Mouse (Mus musculus): ENCODE measurements at regions not wholly inside any gene's neighbourhood (a gene's known extent, or its start where the extent isn't known, plus 50 kb on each side); places are given as distances from the start of the nearest gene placed in this dataset.

DNA sequence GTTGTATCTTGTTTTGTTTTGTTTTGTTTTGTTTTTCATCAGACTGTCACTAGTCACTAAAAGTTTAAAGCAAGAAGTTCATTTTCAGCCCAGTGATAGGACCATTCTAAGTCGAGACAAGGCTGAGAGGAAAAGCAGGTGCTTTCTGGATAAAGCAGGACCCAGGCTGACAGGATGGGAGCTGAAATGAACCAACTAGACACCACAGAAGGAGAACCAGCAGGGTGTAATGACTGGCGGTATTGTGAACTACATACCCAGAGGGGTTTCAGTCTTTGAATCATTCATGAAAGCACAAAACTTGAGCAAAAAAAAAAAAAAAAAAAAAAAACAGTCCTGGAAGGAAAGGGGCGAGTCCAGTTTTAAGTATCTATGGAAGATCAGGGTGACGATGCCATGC is 75.9 kb upstream of the Tenm4 start:
- no peak for ATAC-seq
- WGBS, result 67% methylated on average over 4 of the region's 4 CpGs
- H3K4me2 ChIP-seq (ENCODE audit: low read length), result no peak overlapping the region
- no peaks in the 10 kb centered on the region for H3K36me3 ChIP-seq (ENCODE audit: control insufficient read depth, insufficient read depth, low read length)
- no peak overlapping the region for H3K4me3 ChIP-seq (ENCODE audit: low read depth, low read length)
- H3K27ac ChIP-seq (ENCODE audit: low read length), result no peak overlapping the region
- H3K9ac ChIP-seq (ENCODE audit: low read depth, low read length), result no peak overlapping the region
- H3K27me3 ChIP-seq (ENCODE audit: control insufficient read depth, insufficient read depth, low read depth, low read length), result no peaks in the 10 kb centered on the region
- H3K4me1 ChIP-seq (ENCODE audit: control insufficient read depth, insufficient read depth, low read length), result no peaks in the 10 kb centered on the region
- no peaks in the 10 kb centered on the region for H3K9me3 ChIP-seq (replicated peaks; ENCODE audit: control insufficient read depth, low read length, poor library complexity, severe bottlenecking)

DNA sequence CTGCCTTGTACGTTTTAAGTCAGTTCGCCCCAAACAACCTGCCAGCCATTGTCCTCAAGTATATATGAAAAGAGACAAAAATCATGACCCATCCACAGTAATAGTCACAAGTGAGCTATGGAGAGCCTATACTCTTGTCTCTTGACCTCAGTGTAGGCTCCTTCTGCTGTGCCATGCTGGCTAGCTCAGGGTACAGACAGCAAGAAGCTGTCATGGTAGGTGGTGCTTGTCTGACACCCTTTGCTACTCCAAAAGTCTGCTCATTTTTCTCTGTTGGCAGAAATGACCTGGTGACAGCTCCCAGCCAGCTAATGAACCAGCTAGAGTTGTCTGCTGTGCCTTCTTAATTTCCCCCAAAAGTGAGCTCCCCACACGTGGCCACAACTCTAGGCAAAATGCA is 75.3 kb upstream of the Tenm4 start:
- 85% methylated on average over 3 of the region's 3 CpGs for WGBS
- H3K27ac ChIP-seq (ENCODE audit: low read length), result no peak overlapping the region
- no peak for ATAC-seq

DNA sequence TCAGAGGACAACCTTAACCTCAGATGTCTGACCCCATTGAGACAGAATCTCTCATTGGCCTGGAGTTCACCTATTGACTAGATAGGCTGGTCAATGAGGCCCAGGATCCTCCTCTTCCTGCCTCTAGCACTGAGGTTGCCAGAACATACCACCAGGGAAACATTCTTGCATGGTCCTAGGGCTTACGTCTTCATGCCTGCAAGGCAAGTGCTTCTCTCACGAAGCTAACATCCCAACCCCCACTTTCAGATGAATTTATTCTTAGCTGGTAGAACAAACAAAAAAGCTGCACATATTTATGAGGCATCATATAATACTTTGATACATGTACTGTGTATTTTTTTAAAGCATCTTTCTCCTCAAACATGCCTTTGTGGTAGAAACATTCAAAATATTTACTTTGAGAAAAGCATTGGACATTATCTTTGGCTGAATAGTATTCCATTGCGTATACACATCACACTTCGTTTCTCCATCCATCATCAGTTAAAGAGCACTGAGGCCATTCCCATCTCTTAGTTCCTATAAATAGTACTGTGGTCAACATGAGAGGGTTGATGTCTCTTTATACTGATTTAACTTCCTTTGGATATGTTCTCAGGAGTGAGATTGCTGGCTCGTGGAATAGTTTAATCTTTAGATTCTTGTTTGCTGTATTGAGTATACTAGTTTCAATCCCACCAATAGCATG is 72.2 kb upstream of the Tenm4 start:
- Histone ChIP-seq H3K4me1 (ENCODE audit: control insufficient read depth, insufficient read depth, low read length) (no peaks in the 10 kb centered on the region), H3K4me2 (ENCODE audit: low read length) (no peak overlapping the region), H3K9me3 (replicated peaks; ENCODE audit: control insufficient read depth, low read length, poor library complexity, severe bottlenecking) (no peaks in the 10 kb centered on the region), H3K9ac (ENCODE audit: low read depth, low read length) (no peak overlapping the region), H3K27ac (ENCODE audit: low read length) (no peak overlapping the region), H3K27me3 (ENCODE audit: control insufficient read depth, insufficient read depth, low read depth, low read length) (no peaks in the 10 kb centered on the region), H3K4me3 (ENCODE audit: low read depth, low read length) (no peak overlapping the region), H3K36me3 (ENCODE audit: control insufficient read depth, insufficient read depth, low read length) (no peaks in the 10 kb centered on the region)
- no peak for ATAC-seq
- 90% methylated on average over 5 of the region's 5 CpGs for whole genome bisulfite sequencing

More for the DNA sequence above, 75.3 kb upstream of the Tenm4 start:
- Histone ChIP-seq H3K4me1 (ENCODE audit: control insufficient read depth, insufficient read depth, low read length) (no peaks in the 10 kb centered on the region), H3K36me3 (ENCODE audit: control insufficient read depth, insufficient read depth, low read length) (no peaks in the 10 kb centered on the region), H3K9ac (ENCODE audit: low read depth, low read length) (no peak overlapping the region), H3K4me2 (ENCODE audit: low read length) (no peak overlapping the region), H3K9me3 (replicated peaks; ENCODE audit: control insufficient read depth, low read length, poor library complexity, severe bottlenecking) (no peaks in the 10 kb centered on the region), H3K4me3 (ENCODE audit: low read depth, low read length) (no peak overlapping the region), H3K27me3 (ENCODE audit: control insufficient read depth, insufficient read depth, low read depth, low read length) (no peaks in the 10 kb centered on the region)

DNA sequence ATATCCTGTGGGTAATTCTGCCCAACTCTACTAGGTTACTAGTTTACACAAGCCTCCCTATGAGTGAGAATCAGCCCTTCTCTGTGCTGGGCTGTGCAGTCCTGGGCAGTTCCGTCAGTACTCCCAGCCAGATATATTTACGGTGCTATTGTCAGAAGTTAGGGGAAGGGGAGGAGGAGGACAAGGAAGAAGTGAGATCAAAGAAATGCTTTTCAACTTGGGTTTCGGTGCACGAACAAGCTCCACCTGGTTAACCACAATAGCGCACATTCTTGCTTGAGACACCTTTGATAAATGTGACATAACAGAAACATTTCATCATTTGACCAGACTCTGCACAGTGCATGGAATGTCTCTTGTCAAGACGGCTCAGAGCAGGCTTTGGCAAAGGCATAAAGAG is 68.3 kb upstream of the Tenm4 start:
- 77% methylated on average over 6 of the region's 6 CpGs for WGBS
- ATAC-seq, result no peak
- H3K9me3 ChIP-seq (replicated peaks; ENCODE audit: control insufficient read depth, low read length, poor library complexity, severe bottlenecking), result no peaks in the 10 kb centered on the region
- no peak overlapping the region for H3K4me2 ChIP-seq (ENCODE audit: low read length)
- no peaks in the 10 kb centered on the region for H3K4me1 ChIP-seq (ENCODE audit: control insufficient read depth, insufficient read depth, low read length)
- no peak overlapping the region for H3K9ac ChIP-seq (ENCODE audit: low read depth, low read length)
- H3K36me3 ChIP-seq (ENCODE audit: control insufficient read depth, insufficient read depth, low read length), result no peaks in the 10 kb centered on the region
- H3K27me3 ChIP-seq (ENCODE audit: control insufficient read depth, insufficient read depth, low read depth, low read length), result no peaks in the 10 kb centered on the region
- no peak overlapping the region for H3K4me3 ChIP-seq (ENCODE audit: low read depth, low read length)
- H3K27ac ChIP-seq (ENCODE audit: low read length), result no peak overlapping the region

DNA sequence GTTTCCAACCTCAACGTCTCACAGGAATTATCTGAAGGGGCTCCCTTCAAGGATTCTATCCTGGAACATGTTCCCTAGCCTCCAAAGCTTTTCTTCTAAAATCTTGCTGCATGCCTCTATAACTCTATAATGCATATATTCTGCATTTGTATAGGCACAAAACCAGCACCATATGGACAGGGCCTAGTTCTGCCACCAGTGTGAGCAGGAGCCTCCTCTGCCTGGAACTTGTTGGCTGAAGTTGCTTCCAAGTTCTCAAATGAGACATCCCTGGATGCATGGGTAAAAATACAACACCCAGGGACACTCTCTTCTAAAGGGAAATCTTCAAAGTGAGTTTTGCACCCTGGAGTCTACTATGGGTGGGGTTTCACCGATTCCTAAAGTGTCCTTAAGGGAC is 62.3 kb upstream of the Tenm4 start:
- H3K27me3 ChIP-seq (ENCODE audit: control insufficient read depth, insufficient read depth, low read depth, low read length), result no peaks in the 10 kb centered on the region
- ATAC-seq, result no peak
- no peak overlapping the region for H3K9ac ChIP-seq (ENCODE audit: low read depth, low read length)
- no peaks in the 10 kb centered on the region for H3K9me3 ChIP-seq (replicated peaks; ENCODE audit: control insufficient read depth, low read length, poor library complexity, severe bottlenecking)
- H3K27ac ChIP-seq (ENCODE audit: low read length), result no peak overlapping the region
- WGBS, result 81% methylated on average over 2 of the region's 2 CpGs
- H3K4me1 ChIP-seq (ENCODE audit: control insufficient read depth, insufficient read depth, low read length), result no peaks in the 10 kb centered on the region
- no peaks in the 10 kb centered on the region for H3K36me3 ChIP-seq (ENCODE audit: control insufficient read depth, insufficient read depth, low read length)
- no peak overlapping the region for H3K4me2 ChIP-seq (ENCODE audit: low read length)
- no peak overlapping the region for H3K4me3 ChIP-seq (ENCODE audit: low read depth, low read length)

DNA sequence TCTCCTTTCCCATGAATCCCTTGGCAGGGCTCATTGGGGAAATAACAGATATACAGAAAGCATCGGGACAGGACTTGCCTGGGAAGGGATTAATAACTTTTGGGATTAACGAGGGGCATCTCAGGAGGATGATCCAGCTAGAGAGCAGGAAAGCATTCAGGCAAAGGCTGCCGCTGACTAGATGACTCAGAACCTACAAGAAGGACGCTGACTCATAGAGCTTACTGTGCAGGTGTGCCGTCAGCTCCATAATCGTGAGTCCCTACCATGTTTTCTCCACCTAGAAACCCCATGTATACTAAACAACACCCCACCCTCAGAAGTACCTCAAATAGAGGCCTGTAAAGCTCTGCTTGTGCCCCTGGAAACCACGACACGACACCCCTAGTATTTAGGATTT is 50.9 kb upstream of the Tenm4 start:
- Histone ChIP-seq H3K27me3 (ENCODE audit: control insufficient read depth, insufficient read depth, low read depth, low read length) (no peaks in the 10 kb centered on the region), H3K36me3 (ENCODE audit: control insufficient read depth, insufficient read depth, low read length) (no peaks in the 10 kb centered on the region), H3K27ac (ENCODE audit: low read length) (no peak overlapping the region), H3K4me2 (ENCODE audit: low read length) (no peak overlapping the region), H3K9me3 (replicated peaks; ENCODE audit: control insufficient read depth, low read length, poor library complexity, severe bottlenecking) (no peaks in the 10 kb centered on the region), H3K9ac (ENCODE audit: low read depth, low read length) (no peak overlapping the region), H3K4me3 (ENCODE audit: low read depth, low read length) (no peak overlapping the region), H3K4me1 (ENCODE audit: control insufficient read depth, insufficient read depth, low read length) (peaks cover 8% of the 10 kb centered on the region; the same call in 1 of the 2 replicates)
- no peak for ATAC-seq
- WGBS, result 49% methylated on average over 8 of the region's 8 CpGs

All from midbrain, embryonic 16.5 days (tissue).